Mouse (Mus musculus) frontal cortex, adult (tissue): ENCODE measurements around the gene Theg.

Source experiments
- ATAC-seq: cut with Nextera tagmentation; 2 replicates; pipeline ENCODE4 v1.9.2; 2017; ENCODE audit warnings: mild to moderate bottlenecking, moderate library complexity, mixed read lengths; ENCODE audit not compliant: low TSS enrichment

The Theg gene

GRCm38 (mm10) chr10:79537271-79537670, 49.9 kb downstream of the Theg start:
- ATAC-seq, result no peak

GRCm38 (mm10) chr10:79536461-79537080, 50.6 kb downstream of the Theg start:
- no peak for ATAC-seq

- no peak for ATAC-seq
Measured at GRCm38 (mm10) chr10:79535431-79535830, 51.7 kb downstream of the Theg start.

- no peak for ATAC-seq
Measured at GRCm38 (mm10) chr10:79534426-79534825, 52.7 kb downstream of the Theg start.

- ATAC-seq, result peak; percentile 31
Measured at GRCm38 (mm10) chr10:79533126-79533911, 53.8 kb downstream of the Theg start, which contains the start of gene Plpp2. TSS of gene Plpp2 (minus strand) at chr10:79533796.

GRCm38 (mm10) chr10:79532678-79533077, 54.5 kb downstream of the Theg start:
- 0 out of 2 replicates have a peak, but pooled peaks have one; percentile 8 for ATAC-seq

GRCm38 (mm10) chr10:79531593-79531992, 55.5 kb downstream of the Theg start:
- ATAC-seq, result no peak

- no peak for ATAC-seq
Measured at GRCm38 (mm10) chr10:79530721-79531120, 56.4 kb downstream of the Theg start.

GRCm38 (mm10) chr10:79530241-79530640, 56.9 kb downstream of the Theg start:
- ATAC-seq, result no peak

- ATAC-seq, result no peak
Measured at GRCm38 (mm10) chr10:79528081-79528480, 59.0 kb downstream of the Theg start.

GRCm38 (mm10) chr10:79527453-79527845, 59.7 kb downstream of the Theg start:
- ATAC-seq, result no peak

GRCm38 (mm10) chr10:79526661-79527452, 60.3 kb downstream of the Theg start:
- no peak for ATAC-seq
